Mouse (Mus musculus) thymus, adult 2 months (tissue): ENCODE data around the gene Lhx4.

Experiments used
- CTCF ChIP-seq: fragments of 200-500 bp; IDR thresholded peaks from 2 replicates; pipeline ENCODE4 v1.5.1; 2012; ENCODE audit warnings: mild to moderate bottlenecking, control low read depth, low read length, moderate library complexity, borderline replicate concordance; ENCODE audit not compliant: control insufficient read depth, poor library complexity, insufficient read depth; ENCODE audit errors: extremely low read depth
- POLR2A ChIP-seq: fragments of 200-500 bp; IDR thresholded peaks from 2 replicates; pipeline ENCODE4 v1.6.1; 2012; ENCODE audit warnings: mild to moderate bottlenecking, low read length, control low read depth, moderate library complexity; ENCODE audit not compliant: control insufficient read depth, poor library complexity, insufficient read depth; ENCODE audit errors: extremely low read depth

DNA sequence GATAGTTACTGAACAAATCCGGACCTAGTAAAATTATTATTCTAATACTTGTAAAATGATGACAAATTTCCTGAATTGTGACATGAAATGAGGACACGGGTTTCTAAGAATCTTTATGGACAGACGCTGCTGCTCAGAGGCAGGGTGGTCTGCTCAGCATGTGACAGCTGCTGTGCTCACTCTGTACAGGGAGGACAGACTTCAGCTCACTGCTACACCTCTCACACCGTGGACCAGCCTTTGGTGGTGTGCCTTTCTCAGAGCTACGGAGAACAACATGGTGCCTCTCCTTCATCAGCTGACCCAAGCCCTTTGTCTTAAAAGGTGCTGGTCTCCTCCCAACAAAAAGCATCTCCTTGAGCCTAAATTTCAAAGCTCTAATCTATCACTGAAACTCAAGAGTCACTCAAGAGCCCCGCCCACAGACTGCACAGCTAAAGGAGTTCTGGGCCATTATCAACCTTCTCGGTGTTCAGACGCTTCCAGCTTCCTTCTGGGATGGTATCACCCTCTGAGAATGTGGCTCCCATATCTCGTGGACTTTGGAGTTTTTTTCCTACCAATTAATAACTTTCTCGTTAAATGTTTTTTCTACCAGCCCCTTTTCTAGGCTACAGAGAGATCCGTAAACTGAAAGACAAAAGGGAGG lies 45.4 kb upstream of the Lhx4 start:
- TF ChIP-seq CTCF (no peak), POLR2A (no peak)
